Mouse (Mus musculus) cerebellum, adult 2 months (tissue): Measurements from ENCODE around the gene Nfx1. TPM values are rescaled to one million over a fixed set of nuclear protein-coding genes. Genes with fewer than 3 reads are reported as not detected.

Source experiments
- DNase-seq, 2 experiments: peaks; one replicate each; pipeline ENCODE4 v3.0.0; 2021
- H3K27ac ChIP-seq: fragments of 200-500 bp; 2 replicates; pipeline ENCODE4 v1.5.1; 2012; ENCODE audit warnings: low read length, control low read depth, inconsistent platforms; ENCODE audit not compliant: insufficient read depth
- H3K27me3 ChIP-seq: fragments of 200-500 bp; 2 replicates; pipeline ENCODE4 v1.6.1; 2012; ENCODE audit warnings: inconsistent platforms, mild to moderate bottlenecking, low read length, moderate library complexity; ENCODE audit not compliant: control insufficient read depth, insufficient read depth
- H3K4me1 ChIP-seq: fragments of 200-500 bp; 2 replicates; pipeline ENCODE4 v1.6.1; 2011; ENCODE audit warnings: low read length; ENCODE audit not compliant: control insufficient read depth, insufficient read depth
- H3K4me3 ChIP-seq: fragments of 200-500 bp; replicated peaks from 2 replicates; pipeline ENCODE3; 2011; ENCODE audit warnings: mild to moderate bottlenecking, low read depth, low read length, control low read depth; ENCODE audit not compliant: insufficient read depth
- CTCF ChIP-seq: fragments of 200-500 bp; IDR thresholded peaks from 2 replicates; pipeline ENCODE4 v1.5.1; 2011; ENCODE audit warnings: low read depth, mild to moderate bottlenecking, control low read depth, low read length, moderate library complexity, borderline replicate concordance; ENCODE audit not compliant: insufficient read depth
- POLR2A ChIP-seq: fragments of 200-500 bp; IDR thresholded peaks from 2 replicates; pipeline ENCODE4 v1.6.1; 2011; ENCODE audit warnings: low read length, control low read depth, borderline replicate concordance; ENCODE audit not compliant: insufficient read depth
- WGBS: fragments of 180-500 bp; shearing (Covaris S2); methylation state at CpG from one replicate; pipeline ENCODE4 v1.1.7; 2018; 5-methylcytosine and 5-hydroxymethylcytosine counted together
- polyA plus RNA-seq: library from polyadenylated mRNA; depleted of rRNA; stranded (reverse); fragments of >200 nt; gene quantifications from 2 replicates; pipeline ENCODE4 v1.2.3, GENCODE M21; 2012

Nfx1 gene
- polyA plus RNA-seq, 1 experiment: 96.8 TPM

DNA sequence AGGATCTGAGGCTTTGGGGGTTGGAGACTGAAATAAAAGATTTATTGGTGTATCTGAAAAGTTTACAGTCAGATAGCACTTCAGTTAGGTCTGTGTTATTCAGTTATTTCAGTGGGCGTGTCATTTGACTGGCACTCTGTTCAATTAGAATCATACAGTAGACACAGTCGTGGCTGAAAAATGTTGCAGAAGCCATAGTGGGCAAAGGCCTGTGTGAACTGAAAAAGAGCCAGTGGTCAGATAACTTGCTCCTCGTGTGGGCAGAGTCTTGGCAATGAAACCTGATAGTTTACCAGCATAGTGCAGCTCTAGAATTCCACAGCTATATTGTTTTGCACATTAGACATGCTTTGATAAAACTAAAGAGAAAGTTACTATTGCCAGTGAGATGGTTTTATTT lies 11.8 kb downstream of the Nfx1 start:
- Histone ChIP-seq H3K4me1 (no peaks in the 10 kb centered on the region), H3K27ac (no peak overlapping the region), H3K4me3 (no peak overlapping the region), H3K27me3 (no peaks in the 10 kb centered on the region)
- TF ChIP-seq POLR2A (no peak), CTCF (no peak)
- DNase-seq: no peak
- WGBS: 66% methylated on average over 3 of the region's 3 CpGs

DNA sequence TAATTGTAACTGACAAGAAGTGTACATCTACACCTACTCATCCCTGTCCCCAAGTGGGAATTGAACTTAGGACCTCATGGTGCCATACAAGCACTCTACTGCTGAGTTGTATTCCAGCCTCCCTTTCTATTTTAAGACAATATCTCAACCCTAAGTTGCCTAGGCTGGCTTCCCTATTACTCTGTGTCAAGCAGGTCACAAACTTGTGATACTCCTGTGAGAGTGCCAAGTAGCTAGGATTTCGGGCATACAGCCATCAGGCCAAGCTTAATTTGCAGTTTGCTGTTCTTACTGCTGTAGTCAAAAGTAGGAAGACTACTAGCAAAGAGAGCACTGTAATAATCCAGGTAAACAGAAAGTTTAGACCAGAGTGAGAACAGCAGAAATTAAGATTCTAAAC lies 13.0 kb downstream of the Nfx1 start:
- DNase-seq: no peak
- Histone ChIP-seq H3K4me3 (no peak overlapping the region), H3K4me1 (no peaks in the 10 kb centered on the region), H3K27me3 (no peaks in the 10 kb centered on the region), H3K27ac (no peak overlapping the region)
- WGBS: 68% methylated on average over 1 of the region's 1 CpGs
- TF ChIP-seq CTCF (no peak), POLR2A (no peak)

DNA sequence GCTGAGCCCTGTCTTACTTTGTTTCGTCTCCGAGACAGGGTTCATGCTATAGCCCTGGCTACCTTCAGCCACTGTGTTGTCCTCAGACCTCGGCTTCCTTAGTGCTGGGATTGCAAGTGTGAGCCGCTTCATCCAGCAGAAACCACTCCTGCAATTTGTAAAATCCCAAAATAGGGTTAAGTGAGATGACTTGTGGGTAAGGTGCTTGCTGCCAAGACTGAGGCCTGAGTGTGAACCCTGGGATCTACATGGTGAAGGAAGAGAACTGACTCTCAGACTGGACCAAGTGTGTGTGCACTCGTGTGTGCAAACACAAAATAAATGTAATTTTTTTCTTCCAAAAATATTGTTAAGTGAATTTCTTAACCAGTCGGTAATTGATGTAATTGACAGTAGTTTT lies 18.9 kb downstream of the Nfx1 start:
- no peaks in the 10 kb centered on the region for H3K27me3 ChIP-seq
- no peak overlapping the region for H3K27ac ChIP-seq
- WGBS: 78% methylated on average over 6 of the region's 6 CpGs
- no peaks in the 10 kb centered on the region for H3K4me1 ChIP-seq
- no peak overlapping the region for H3K4me3 ChIP-seq
- no peak for TF ChIP-seq POLR2A
- no peak for TF ChIP-seq CTCF
- no peak for DNase-seq

DNA sequence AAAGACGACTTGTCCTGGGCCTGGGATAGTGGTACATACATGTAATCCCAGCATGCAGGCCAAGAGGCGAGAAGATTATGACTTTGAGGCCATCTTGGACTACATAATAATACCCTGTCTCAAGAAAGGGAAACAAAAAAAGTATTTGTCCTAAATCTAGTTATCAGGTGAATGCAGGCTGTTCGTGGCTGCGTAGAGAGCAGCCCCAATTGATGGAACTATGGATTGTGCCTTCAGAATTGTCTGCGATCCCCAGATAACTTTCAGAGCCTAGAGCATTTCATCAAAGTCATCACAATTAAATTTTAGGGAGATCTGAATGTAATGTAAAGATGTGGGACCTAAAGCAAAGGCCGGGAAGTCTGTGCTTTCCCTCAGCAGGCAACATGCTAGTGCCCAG lies 25.6 kb downstream of the Nfx1 start:
- TF ChIP-seq CTCF: no peak
- no peak for TF ChIP-seq POLR2A
- Histone ChIP-seq H3K27me3 (no peaks in the 10 kb centered on the region), H3K4me3 (no peak overlapping the region), H3K4me1 (no peaks in the 10 kb centered on the region), H3K27ac (no peak overlapping the region)
- WGBS: 96% methylated on average over 6 of the region's 6 CpGs
- DNase-seq: no peak

DNA sequence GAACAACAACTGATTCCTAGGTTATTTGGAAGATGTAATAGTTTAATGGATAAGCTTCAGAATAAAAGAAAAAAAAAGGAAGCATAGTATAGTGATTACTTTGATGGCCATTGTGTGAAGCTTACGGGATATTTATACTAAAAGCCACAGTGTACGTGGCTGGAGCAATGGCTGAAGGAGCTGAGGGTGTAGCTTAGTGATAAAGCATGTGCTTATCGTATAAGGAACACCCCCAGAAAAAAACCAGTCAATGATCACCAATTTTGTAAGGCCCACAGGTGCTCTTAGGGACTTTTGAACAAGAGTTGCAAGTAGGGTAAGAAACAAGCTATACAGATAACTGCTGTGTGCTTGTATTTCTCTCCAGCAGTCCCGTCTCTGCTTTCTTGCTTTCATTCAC lies 27.2 kb downstream of the Nfx1 start:
- Histone ChIP-seq H3K4me3 (no peak overlapping the region), H3K4me1 (no peaks in the 10 kb centered on the region), H3K27ac (no peak overlapping the region), H3K27me3 (no peaks in the 10 kb centered on the region)
- DNase-seq: no peak
- TF ChIP-seq POLR2A: no peak
- TF ChIP-seq CTCF: no peak
- 94% methylated on average over 4 of the region's 4 CpGs for WGBS

DNA sequence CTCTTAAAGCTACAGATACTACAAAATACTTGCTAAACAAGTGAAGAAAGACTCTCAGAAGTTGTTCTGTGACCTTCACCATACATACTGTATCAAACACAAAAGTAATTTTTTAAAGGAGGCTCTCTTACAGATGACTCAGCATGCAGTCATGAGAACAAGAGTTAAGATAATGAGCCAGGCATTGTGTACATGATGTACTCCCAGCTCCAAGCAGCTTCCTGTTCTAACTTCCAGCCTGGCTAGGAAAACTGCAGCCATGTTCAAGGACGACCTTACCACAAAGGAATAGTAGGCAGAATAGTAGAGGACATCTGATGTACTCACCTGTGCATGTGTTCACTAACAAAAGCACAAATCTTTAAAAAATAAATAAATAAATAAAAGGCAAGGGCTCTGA lies 29.6 kb downstream of the Nfx1 start:
- Histone ChIP-seq H3K4me1 (no peaks in the 10 kb centered on the region), H3K27me3 (no peaks in the 10 kb centered on the region), H3K4me3 (no peak overlapping the region), H3K27ac (no peak overlapping the region)
- DNase-seq: no peak
- WGBS: 86% methylated on average over 1 of the region's 1 CpGs
- TF ChIP-seq CTCF: no peak
- no peak for TF ChIP-seq POLR2A

DNA sequence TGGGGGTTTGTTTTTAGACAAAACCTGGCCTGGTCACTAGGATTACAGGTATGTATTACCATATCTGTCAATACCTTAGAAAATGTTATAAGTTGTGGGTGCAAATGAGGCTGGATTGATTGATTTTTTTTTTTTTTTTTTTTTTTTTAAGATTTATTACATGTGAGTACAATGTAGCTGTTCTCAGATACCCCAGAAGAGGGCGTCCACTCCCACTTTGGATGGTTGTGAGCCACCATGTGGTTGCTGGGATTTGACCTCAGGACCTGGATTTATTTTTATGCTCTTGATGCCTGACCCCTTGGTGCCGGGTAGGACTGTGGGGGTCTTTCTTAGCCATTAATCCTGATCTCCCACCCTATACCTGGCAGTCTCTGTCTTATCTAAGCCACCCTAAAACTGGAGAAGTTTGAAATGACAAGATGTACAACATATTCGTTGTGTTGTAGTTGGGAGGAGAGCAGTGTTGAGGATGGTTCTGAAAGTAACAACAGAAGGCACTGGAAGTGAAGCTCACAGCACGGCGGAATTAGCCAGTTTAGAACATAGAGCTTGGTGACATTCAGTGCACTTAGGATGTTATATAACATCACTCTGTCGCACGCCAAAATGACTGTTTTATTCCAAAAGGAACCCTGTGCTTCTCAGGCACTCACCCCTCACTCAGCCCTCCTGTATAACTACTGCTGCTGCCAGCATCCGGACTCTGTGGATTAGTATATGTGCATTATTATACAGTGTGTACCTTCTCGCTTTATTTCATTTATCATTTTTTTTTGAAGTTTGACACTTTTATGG lies 30.3 kb downstream of the Nfx1 start:
- 91% methylated on average over 9 of the region's 9 CpGs for WGBS
- DNase-seq: no peak
- H3K4me3 ChIP-seq: no peak overlapping the region

DNA sequence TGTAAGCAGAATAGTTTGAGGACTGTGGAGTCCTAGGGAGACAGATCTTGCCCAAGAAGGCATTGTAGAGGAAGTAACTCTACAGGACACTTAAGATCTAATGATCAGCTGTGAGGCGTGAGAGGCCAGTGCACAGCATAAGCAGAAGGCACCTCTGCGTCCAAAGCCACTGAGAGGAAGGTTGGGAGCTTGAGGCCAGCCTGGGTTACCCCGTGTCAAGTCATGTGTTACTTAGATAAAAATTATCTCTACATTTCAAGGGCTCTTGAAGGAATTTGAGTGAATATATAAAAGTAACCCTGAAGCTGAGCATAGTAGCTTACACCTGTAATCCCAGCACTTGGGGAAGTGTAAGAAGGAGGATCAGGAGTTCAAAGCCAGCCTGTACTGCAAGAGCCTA lies 42.6 kb downstream of the Nfx1 start:
- no peak for TF ChIP-seq POLR2A
- no peak for TF ChIP-seq CTCF
- Histone ChIP-seq H3K27ac (no peak overlapping the region), H3K4me1 (no peaks in the 10 kb centered on the region), H3K4me3 (no peak overlapping the region), H3K27me3 (no peaks in the 10 kb centered on the region)
- no peak for DNase-seq
- 96% methylated on average over 3 of the region's 3 CpGs for WGBS

More for the DNA sequence above, 30.3 kb downstream of the Nfx1 start:
- TF ChIP-seq CTCF (no peak), POLR2A (no peak)
- Histone ChIP-seq H3K27ac (no peak overlapping the region), H3K4me1 (no peaks in the 10 kb centered on the region), H3K27me3 (no peaks in the 10 kb centered on the region)

DNA sequence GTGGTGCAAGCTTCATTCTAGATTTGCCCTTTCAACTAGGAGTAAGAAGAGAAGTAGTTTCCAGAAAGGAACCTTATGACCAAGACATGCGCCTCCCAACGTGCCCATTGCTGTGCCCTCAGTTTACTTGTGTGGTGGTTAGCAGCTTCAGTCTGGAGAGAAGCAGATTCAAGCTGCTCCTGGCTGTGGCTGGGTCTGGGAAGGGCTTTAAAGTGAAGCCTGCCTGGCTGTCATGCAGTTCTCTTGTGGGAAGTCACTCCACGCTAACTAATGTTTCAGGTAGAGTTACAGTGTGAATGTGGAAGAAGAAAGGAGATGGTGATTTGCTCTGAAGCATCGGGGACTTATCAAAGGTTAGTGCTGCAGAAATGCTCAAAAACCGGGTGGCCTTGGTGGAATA lies 45.1 kb downstream of the Nfx1 start:
- no peak overlapping the region for H3K27ac ChIP-seq
- no peak for DNase-seq
- no peak for TF ChIP-seq CTCF
- TF ChIP-seq POLR2A: no peak
- WGBS: 96% methylated on average over 5 of the region's 5 CpGs
- no peaks in the 10 kb centered on the region for H3K4me1 ChIP-seq
- H3K27me3 ChIP-seq: no peaks in the 10 kb centered on the region
- H3K4me3 ChIP-seq: no peak overlapping the region
